Comparison of ENCODE assay signal across 7 mouse cellular contexts in the genomic region with DNA sequence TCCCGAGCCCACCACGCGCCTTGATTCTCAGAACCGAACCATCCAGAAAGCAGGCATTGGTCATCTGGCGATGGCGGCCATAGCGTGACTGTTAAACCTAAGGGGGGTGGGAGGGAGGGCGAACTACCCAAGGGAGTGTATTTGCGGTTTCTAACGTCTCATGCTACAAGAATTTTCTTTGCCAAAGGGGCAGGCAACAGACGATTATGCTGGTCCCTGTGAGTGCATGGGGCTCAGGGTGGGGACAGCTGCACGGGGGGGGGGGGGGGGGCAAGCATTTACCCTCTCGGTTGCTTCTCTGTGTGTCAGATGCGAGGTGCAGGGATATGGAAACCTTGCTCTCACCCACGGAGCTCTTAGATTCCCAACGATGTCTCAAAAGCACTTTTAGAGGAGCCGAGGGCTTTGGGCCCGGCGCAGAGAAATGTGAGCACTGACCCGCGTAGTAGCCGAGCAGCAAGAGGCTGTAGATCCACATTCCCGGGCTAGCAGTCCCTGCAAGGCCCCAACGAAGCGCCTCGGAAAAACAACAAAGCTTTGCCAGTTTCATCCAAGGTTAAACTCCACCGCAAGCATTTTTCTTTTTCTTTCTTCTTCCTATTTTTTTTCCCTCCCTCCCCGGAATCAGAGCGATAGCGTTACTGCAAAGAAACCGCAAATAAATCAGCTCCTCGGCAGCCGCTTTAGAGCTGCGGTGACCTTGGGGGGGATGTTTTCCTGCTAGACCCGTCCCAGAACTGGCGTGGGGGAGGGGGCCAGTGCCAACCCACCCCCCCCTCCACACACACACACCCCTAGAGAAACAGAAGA. TPM values are rescaled to one million over a fixed set of nuclear protein-coding genes. Genes with fewer than 3 reads are reported as not detected.
DNase-seq lines count a peak whose midpoint lies in the region; ATAC-seq and TF ChIP-seq lines count a peak whose summit lies in the region.

No protein-coding gene starts in this region.

- peak overlapping the region; percentile 92 for H3K4me2 ChIP-seq in forebrain, embryonic 16.5 days (ENCODE audit: low read length)
- peak overlapping the region; percentile 99 for H3K4me2 ChIP-seq in hindbrain, embryonic 14.5 days (replicated peaks)
- peak overlapping the region; percentile 97 for H3K4me2 ChIP-seq in limb, embryonic 14.5 days (replicated peaks; ENCODE audit: low read depth, low read length, severe bottlenecking)
- H3K4me2 ChIP-seq in midbrain, embryonic 16.5 days (ENCODE audit: low read length), result peak overlapping the region; percentile 97

- peak; percentile 94 for DNase-seq in NIH3T3 (ENCODE audit: low read depth)
- DNase-seq in hindbrain, embryonic 14.5 days (ENCODE audit: low spot score), result peak; percentile 60
- DNase-seq in limb, embryonic 14.5 days (ENCODE audit: low spot score), result peak; percentile 70
- peak; percentile 49 for DNase-seq in urinary bladder, postnatal 25 days (ENCODE audit: low spot score)

- peak overlapping the region; percentile 100 for H3K9ac ChIP-seq in forebrain, embryonic 16.5 days (replicated peaks; ENCODE audit: low read depth, low read length)
- peak overlapping the region; percentile 100 for H3K9ac ChIP-seq in hindbrain, embryonic 14.5 days
- H3K9ac ChIP-seq in limb, embryonic 14.5 days (ENCODE audit: low read depth, low read length, severe bottlenecking), result peak overlapping the region; percentile 98
- peak overlapping the region; percentile 97 for H3K9ac ChIP-seq in midbrain, embryonic 16.5 days (ENCODE audit: low read depth, low read length)

- H3K27me3 ChIP-seq in forebrain, embryonic 16.5 days (replicated peaks; ENCODE audit: control insufficient read depth, insufficient read depth, low read length), result no peaks in the 10 kb centered on the region
- H3K27me3 ChIP-seq in hindbrain, embryonic 14.5 days (ENCODE audit: control insufficient read depth, insufficient read depth, low read length), result no peaks in the 10 kb centered on the region
- H3K27me3 ChIP-seq in limb, embryonic 14.5 days (ENCODE audit: control insufficient read depth, insufficient read depth, low read length), result no peaks in the 10 kb centered on the region
- H3K27me3 ChIP-seq in midbrain, embryonic 16.5 days (ENCODE audit: control insufficient read depth, insufficient read depth, low read depth, low read length), result no peaks in the 10 kb centered on the region

- H3K9me3 ChIP-seq in forebrain, embryonic 16.5 days (ENCODE audit: control insufficient read depth, low read length), result no peaks in the 10 kb centered on the region
- no peaks in the 10 kb centered on the region for H3K9me3 ChIP-seq in hindbrain, embryonic 14.5 days (ENCODE audit: control insufficient read depth, low read length)
- H3K9me3 ChIP-seq in limb, embryonic 14.5 days (ENCODE audit: control insufficient read depth, low read length), result no peaks in the 10 kb centered on the region
- no peaks in the 10 kb centered on the region for H3K9me3 ChIP-seq in midbrain, embryonic 16.5 days (replicated peaks; ENCODE audit: control insufficient read depth, low read length, poor library complexity, severe bottlenecking)

- H3K4me3 ChIP-seq in brown adipose tissue, adult 24 weeks (ENCODE audit: insufficient read depth, low read depth, low read length), result peak overlapping the region; percentile 88
- H3K4me3 ChIP-seq in forebrain, embryonic 16.5 days (replicated peaks; ENCODE audit: low read length), result peak overlapping the region; percentile 59
- peak overlapping the region; percentile 98 for H3K4me3 ChIP-seq in hindbrain, embryonic 14.5 days (replicated peaks; ENCODE audit: low read length)
- H3K4me3 ChIP-seq in limb, embryonic 14.5 days (replicated peaks; ENCODE audit: low read length), result peak overlapping the region; percentile 98
- peak overlapping the region; percentile 87 for H3K4me3 ChIP-seq in midbrain, embryonic 16.5 days (ENCODE audit: low read depth, low read length)

- H3K27ac ChIP-seq in brown adipose tissue, adult 24 weeks (replicated peaks; ENCODE audit: low read depth, low read length), result peak overlapping the region; percentile 79
- peak overlapping the region; percentile 100 for H3K27ac ChIP-seq in forebrain, embryonic 16.5 days (ENCODE audit: low read length)
- peak overlapping the region; percentile 100 for H3K27ac ChIP-seq in hindbrain, embryonic 14.5 days
- peak overlapping the region; percentile 100 for H3K27ac ChIP-seq in limb, embryonic 14.5 days (replicated peaks; ENCODE audit: low read depth, low read length)
- H3K27ac ChIP-seq in midbrain, embryonic 16.5 days (ENCODE audit: low read length), result peak overlapping the region; percentile 100

- no peaks in the 10 kb centered on the region; the same call in 1 of the 2 replicates for H3K4me1 ChIP-seq in brown adipose tissue, adult 24 weeks (ENCODE audit: control insufficient read depth, insufficient read depth, insufficient read length, low read length)
- peaks cover 41% of the 10 kb centered on the region for H3K4me1 ChIP-seq in forebrain, embryonic 16.5 days (replicated peaks; ENCODE audit: control insufficient read depth, insufficient read depth, low read length)
- peaks cover 31% of the 10 kb centered on the region for H3K4me1 ChIP-seq in hindbrain, embryonic 14.5 days (replicated peaks; ENCODE audit: control insufficient read depth, insufficient read depth, low read length)
- H3K4me1 ChIP-seq in limb, embryonic 14.5 days (ENCODE audit: control insufficient read depth, insufficient read depth, low read length), result peaks cover 28% of the 10 kb centered on the region
- peaks cover 30% of the 10 kb centered on the region for H3K4me1 ChIP-seq in midbrain, embryonic 16.5 days (ENCODE audit: control insufficient read depth, insufficient read depth, low read length)

- no peak for ATAC-seq in forebrain, embryonic 16.5 days
- no peak for ATAC-seq in hindbrain, embryonic 14.5 days (ENCODE audit: low FRiP score)
- ATAC-seq in limb, embryonic 14.5 days (ENCODE audit: low FRiP score, low read depth), result no peak
- ATAC-seq in midbrain, embryonic 16.5 days, result no peak

- TF ChIP-seq POLR2A in limb, embryonic 14.5 days (IDR thresholded peaks at IDR 0.05; ENCODE audit: borderline replicate concordance, extremely low read depth, insufficient read depth, insufficient read length), result no peak

- H3K36me3 ChIP-seq in forebrain, embryonic 16.5 days (ENCODE audit: control insufficient read depth, insufficient read depth), result no peaks in the 10 kb centered on the region
- H3K36me3 ChIP-seq in hindbrain, embryonic 14.5 days (replicated peaks; ENCODE audit: control insufficient read depth, insufficient read depth), result no peaks in the 10 kb centered on the region
- no peaks in the 10 kb centered on the region for H3K36me3 ChIP-seq in limb, embryonic 14.5 days (ENCODE audit: control insufficient read depth, insufficient read depth, low read length)
- no peaks in the 10 kb centered on the region for H3K36me3 ChIP-seq in midbrain, embryonic 16.5 days (ENCODE audit: control insufficient read depth, insufficient read depth, low read length)

- under 1% methylated on average over 34 of the region's 36 CpGs for WGBS in forebrain, embryonic 16.5 days
- WGBS in hindbrain, embryonic 14.5 days, result 1% methylated on average over 36 of the region's 36 CpGs
- under 1% methylated on average over 34 of the region's 36 CpGs for WGBS in limb, embryonic 14.5 days
- under 1% methylated on average over 34 of the region's 36 CpGs for WGBS in midbrain, embryonic 16.5 days

RNA-seq across cellular contexts. Expression of a gene that starts 5.0 kb away (rescaled TPM):
- 10.6 and 13.2 TPM in 2 replicates for polyA plus RNA-seq in brown adipose tissue, adult 24 weeks (2012; ENCODE audit: insufficient read depth, insufficient read length, missing spikeins)
- polyA plus RNA-seq in forebrain, embryonic 16.5 days (2015; fragmentation: Nextera tagmentation; extraction: Ambion mirVana), result 34.8 and 40.4 TPM in 2 replicates
- polyA plus RNA-seq in hindbrain, embryonic 14.5 days (2014; fragmentation: Nextera tagmentation; extraction: Ambion mirVana), result 34.1 and 38.9 TPM in 2 replicates
- polyA plus RNA-seq in limb, embryonic 14.5 days (2012; rRNA removed), result 61.1 and 85.3 TPM in 2 replicates
- polyA plus RNA-seq in limb, embryonic 14.5 days (2014; fragmentation: Nextera tagmentation; extraction: Ambion mirVana), result 46.6 and 55.7 TPM in 2 replicates
- 23.3 and 27.7 TPM in 2 replicates for polyA plus RNA-seq in midbrain, embryonic 16.5 days (2015; fragmentation: Nextera tagmentation; extraction: Ambion mirVana)
